Mouse (Mus musculus) activated CD4-positive, CD25-positive, alpha-beta regulatory T cell, adult 4 months (primary cell): ENCODE measurements around the gene Ms4a10. TPM values are rescaled to one million over a fixed set of nuclear protein-coding genes. Genes with fewer than 3 reads are reported as not detected.

Experiments
- ATAC-seq: one replicate; pipeline ENCODE4 v1.8.0; 2017
- polyA plus RNA-seq, 2 experiments: library from polyadenylated mRNA; unstranded; fragments of 100-300 nt; shearing (Covaris generic); gene quantifications; one replicate each; pipeline ENCODE4 v1.2.1; 2017

Ms4a10 gene
- polyA plus RNA-seq, 2 experiments from 2014 or later: not detected

DNA sequence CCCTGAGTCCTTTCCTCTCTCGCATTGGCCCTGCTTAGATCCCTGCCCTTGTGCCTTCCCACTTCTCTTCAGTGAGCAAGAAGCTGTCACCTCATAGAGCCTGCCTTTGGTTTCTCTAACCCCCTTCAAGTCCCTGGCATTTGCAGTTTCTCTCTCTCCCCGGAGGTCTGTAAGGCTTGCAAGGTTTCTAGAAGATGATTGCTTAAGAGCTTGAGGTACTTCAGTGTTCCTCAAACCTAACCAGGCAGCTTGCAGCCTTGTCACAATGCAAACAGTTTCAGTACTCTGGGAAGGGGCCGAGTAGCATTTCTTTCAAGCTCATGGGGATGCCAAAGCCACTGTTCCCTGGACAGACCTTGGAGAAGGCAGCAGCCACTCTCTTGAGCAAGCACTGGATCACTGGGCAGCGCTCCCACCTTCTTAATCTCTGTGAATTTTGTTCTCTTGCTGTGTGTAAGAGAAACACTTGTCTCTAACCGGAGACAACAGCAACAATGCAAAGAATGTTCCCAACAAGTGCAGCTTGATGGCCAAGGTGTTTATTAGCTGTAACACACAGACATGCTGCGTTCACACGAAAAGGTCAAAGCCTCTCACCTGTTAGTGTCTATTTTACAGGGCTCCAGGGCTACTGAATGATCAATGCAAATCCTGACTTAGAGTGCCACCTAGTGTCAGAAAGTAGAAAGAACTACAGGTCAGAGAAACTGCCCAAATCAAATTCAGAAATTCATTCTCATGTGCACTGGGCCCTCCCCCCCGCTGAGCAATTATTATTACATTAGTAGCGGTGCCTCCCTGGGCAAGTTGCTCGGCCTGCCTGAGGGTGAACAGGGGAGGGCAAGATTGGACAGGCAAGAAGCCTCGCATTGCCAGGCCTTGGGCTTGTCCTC is 15.1 kb downstream of the Ms4a10 start:
- ATAC-seq: peak; percentile 59

DNA sequence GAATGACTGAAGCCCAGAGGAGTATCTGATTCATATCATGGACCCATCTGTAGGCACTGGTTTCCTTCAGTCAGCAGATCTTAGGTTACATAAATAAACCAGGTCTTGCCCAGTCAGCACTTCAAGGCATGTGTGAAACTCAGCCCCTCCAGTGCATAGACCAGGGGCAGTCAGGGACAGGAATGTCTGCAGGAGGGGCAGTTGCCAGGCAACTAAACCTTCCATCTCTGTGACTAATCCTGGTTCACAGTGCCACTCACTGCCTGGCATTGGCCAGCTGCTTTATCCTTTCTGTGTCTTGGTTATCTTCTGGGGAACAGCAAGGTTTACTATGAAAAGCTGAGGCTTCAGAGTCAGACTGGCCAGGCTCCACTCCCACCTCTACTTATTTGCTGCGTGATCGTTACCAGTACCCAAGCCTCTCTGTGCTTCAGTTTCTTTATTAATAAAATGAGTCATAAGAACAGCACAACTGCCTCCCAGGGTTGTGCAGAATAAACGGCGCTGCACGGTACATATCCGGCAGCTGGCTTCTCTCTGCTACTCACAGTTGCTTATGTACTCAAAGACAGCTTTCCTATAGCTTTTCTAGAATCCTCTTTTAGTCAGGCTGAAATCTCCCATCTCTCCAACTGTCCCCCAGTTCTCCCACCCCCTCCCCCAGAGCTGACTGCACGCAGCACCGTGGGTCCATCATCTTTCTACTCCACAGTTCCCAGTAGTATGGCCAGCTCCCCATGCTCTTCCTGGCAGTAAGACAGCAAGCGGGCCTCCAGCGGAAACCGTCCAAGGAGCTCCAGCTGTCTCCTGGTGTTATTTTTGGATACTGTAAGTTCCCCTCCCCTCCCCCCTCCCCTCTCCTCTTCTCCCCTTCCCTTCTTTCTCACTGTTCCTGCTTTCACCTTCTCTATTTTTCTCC is 22.2 kb downstream of the Ms4a10 start:
- ATAC-seq: no peak

DNA sequence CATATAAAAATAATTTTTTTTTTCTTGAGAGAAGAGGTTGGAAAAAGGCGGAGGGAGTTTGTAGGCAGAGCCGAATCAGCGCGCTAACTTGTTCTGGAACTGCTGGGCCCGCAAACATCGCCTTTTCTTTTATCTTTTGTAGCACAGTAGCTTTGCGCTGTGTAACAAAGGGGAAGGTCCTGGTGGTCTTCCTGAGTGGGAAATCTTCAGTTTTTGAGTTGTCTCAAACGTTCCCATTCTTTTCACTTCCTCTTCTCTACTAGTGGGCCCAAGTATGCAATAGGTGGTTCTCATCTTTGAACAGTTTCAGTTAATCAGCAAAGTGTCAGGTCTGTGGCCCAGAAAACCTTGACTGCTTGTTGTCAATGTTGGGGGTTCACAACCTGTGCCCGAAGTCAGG is 24.9 kb downstream of the Ms4a10 start:
- ATAC-seq: no peak

DNA sequence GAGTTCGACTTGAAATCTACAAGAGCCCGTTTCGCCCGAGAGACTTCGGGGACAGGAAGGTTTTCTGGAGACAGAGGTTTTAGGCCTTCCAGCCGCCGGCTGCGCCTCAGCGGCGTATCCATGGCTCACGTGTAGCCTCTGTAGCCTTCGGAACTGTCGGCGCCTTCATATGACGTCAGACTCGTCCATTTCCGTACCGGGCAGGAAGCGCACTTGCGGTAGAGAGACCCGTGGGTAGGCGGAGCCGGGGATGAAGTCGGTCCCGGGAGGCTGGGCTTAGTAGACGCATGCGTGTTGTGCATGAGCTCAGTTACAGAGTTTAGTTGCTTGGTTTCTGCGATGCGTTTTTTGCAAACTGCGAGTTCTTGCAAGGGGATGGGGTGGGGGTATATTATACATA is 25.4 kb downstream of the Ms4a10 start, which contains the start of gene Ccdc86:
TSS of gene Ccdc86 (minus strand) at position 155 of the 400 bp plus-strand sequence.
- peak; percentile 96 for ATAC-seq

DNA sequence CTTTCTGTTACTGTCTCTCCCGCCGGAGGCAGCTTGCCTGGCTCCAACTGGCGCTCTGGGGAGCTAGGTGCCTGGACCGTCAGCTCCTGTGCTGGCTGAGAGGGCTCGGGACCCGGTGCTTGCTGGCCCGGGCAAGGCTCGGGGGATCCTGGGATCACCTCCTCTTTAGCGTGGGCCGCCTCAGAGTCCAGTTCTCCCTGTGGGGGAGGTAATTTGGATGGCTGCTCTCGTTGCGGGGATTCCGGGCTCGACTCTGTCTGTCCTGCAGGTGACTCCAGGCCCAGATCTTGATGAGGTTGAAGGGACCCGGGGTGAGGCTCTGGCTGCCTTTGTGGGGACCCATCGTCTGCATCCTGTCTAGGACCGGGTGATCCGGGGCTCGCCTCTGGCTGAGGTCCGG is 26.1 kb downstream of the Ms4a10 start:
- peak; percentile 25 for ATAC-seq

DNA sequence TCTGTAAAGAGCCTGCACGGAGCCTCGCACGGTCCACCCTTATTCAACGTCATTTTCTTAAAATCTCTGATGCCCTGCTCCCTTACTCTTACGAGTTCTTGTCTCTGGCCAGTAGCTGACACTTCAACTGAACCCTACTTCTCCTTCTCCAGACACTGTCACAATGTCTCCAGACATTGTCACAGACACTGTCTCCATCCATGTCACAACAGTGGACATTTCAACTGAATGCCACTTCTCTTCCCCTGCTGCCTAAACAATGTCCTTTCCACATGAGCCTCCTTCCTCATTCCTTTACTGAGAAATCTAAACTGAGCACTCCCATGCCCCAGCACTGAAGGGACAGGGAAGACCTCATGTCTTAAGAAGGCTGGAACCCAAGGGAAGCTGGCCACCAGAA is 27.3 kb downstream of the Ms4a10 start:
- no peak for ATAC-seq

DNA sequence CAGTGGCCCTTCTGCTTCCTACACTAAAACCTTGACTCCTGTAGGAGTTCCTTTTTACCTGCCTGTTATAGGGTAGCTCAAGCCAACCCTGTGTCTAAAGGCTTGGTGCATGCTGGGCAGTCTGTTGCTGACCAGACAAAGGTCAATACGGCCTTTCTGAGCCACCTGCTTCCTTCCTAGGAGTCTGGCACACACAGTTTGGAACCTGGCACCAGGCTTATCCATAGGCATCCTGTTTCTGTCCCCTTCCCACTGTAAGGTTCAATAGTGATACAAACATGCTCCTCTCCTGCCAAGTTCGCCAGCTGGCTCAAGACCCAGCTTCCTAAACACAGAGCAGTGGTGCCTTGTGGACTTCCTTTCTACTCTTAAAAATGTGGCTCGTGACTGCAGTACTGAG is 28.0 kb downstream of the Ms4a10 start:
- no peak for ATAC-seq

DNA sequence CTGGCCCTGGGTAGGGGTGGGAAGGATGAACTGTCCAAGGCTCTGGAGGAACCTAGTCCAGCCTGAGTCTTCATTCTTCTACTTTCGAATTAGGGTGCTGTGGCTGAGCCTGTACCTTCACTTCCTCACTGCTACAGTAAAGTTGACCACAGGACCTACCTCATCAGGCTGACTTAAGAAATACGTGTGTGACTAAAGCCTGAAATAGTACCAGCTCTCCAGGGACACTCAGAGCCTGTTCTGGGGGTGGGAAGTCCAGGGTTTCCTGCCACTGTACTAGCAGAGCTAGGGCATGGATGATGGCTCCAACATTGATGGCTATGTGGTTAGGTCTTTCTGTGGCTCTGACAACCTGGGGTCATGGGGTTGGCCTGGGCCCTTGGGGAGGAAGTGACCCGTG is 30.5 kb downstream of the Ms4a10 start:
- ATAC-seq: no peak

DNA sequence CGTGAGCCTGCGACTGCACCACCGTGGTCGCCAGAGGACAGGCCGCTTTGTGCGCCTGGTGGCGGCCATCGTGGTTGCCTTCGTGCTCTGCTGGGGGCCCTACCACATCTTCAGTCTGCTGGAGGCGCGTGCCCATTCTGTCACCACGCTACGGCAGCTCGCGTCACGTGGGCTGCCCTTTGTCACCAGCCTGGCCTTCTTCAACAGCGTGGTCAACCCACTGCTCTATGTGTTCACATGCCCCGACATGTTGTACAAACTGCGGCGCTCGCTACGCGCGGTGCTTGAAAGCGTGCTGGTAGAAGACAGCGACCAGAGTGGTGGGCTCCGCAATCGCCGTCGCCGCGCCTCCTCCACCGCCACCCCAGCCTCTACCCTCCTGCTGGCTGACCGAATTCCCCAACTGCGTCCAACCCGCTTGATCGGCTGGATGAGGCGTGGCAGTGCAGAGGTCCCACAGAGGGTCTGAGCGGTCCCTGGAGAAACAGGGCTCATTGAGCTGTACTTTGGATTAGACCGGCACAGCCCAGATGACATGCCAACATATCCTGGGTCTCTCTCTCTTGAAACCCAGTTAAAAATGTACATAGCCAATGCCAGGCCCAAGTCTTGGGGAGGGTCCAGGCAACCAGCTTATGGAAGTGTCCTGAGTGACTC is 33.5 kb downstream of the Ms4a10 start:
- ATAC-seq: no peak

DNA sequence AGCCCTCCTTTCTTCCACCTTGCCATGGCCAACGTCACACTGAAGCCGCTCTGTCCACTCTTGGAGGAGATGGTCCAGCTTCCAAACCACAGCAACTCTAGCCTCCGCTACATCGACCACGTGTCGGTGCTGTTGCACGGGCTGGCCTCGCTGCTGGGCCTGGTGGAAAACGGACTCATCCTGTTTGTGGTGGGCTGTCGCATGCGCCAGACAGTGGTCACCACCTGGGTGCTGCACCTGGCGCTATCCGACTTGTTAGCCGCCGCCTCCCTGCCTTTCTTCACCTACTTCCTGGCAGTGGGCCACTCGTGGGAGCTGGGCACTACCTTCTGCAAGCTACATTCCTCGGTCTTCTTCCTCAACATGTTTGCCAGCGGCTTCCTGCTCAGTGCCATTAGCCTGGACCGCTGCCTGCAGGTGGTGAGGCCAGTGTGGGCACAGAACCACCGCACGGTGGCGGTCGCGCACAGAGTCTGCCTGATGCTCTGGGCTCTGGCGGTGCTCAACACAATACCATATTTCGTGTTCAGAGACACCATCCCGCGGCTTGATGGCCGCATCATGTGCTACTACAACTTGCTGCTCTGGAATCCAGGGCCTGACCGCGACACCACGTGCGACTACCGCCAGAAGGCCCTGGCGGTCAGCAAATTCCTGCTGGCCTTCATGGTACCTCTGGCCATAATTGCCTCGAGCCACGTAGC is 34.2 kb downstream of the Ms4a10 start:
- peak; percentile 63 for ATAC-seq

DNA sequence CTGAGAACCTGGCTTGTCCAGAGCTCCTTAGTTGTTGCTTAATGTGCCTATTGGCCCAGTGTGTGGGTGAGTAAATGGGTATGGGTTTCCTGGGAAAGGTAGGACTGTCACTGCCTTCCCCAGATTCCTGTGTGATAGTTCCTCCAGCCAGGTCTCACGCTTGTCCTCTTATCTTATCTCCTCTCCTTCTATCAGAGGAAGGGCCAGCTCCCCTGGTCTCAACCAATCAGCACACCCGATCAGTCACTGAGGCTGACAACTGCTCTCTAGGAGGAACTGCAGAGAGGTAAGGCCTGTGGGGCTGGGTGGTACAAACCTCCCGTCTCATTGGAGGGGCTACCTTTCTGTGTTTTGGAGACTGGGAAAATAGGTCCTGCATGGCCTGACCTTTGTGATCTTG is 35.7 kb downstream of the Ms4a10 start:
- no peak for ATAC-seq

DNA sequence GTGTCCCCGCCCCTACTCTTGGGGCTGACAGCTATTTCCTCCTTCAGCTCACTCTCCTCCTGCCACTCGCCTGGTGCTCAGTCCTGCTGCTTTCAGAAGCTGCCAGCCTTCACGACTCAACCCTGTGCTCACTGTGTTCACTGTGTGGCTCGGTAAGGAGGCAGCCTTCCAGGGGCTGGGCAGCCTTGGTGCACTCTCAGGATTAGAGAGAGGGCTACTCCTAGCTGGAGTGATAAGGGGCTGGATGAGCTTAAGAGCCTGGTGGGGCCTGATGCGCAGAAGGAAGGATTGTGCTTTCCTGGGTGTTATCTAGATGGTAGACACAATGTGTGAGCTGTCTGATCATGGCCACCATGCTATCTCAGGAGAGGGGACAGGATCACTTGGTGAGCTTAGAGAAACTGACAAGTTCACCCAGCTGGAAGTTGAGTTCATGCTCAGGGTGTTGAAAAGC is 37.3 kb downstream of the Ms4a10 start, which contains the start of gene Ptgdr2:
TSS of gene Ptgdr2 (plus strand) at position 51 of the 454 bp plus-strand sequence.
- no peak for ATAC-seq

DNA sequence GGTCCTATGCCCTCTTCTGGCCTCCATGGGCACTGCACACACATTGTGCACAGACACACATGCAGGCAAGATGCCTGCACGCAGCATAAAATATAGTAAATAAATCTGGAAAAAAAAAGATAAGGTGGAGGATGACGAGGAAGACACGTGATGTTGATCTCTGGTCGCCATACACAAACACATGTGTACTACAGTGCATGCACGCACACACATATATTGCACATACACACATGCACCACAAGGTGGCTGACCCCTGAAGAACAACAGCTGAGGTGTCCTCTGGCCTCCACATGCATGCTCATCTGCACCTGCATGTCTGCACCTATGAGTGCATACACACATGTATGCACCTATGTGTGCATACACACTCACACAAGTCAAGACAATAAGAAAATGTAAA is 38.4 kb downstream of the Ms4a10 start:
- ATAC-seq: no peak

DNA sequence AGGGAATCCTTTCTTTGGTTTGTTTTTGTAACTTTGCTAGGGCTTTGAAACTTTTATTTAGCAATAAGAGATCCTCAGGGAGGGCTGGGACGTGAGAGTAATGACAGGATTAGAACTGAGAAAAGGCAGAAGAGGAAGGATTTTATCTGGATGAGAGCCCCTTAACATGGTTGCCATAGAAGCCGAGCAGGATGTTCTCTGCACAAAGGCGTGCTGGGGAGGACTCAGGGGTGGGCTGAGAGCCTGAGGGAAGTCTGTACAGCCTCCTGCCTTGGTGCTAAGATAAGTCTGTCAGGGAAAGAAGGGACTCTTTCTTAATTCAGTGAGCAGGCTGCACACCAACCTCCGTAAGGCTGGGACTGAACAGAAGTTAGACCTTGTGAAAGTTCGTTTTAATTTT is 39.4 kb downstream of the Ms4a10 start:
- no peak for ATAC-seq

DNA sequence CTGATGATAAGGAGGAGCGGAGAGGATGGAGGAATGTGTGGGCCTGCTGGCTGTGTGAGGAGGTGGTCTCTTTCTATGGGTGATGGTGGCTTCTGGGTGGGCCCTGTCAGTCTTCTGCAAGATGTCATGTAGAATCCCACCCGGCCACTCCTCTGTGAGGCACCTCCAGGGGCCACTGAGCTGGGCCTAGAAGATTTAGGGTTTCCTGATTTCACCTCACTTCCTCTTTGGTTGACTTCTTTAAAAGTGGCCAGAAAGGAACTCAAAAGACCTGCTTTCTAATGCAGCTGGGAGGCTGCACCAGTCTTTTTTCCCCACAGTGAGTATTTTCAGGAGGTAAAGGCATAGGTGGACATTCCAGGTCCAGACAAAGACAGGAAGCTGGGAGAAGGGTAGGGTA is 43.8 kb downstream of the Ms4a10 start:
- no peak for ATAC-seq

DNA sequence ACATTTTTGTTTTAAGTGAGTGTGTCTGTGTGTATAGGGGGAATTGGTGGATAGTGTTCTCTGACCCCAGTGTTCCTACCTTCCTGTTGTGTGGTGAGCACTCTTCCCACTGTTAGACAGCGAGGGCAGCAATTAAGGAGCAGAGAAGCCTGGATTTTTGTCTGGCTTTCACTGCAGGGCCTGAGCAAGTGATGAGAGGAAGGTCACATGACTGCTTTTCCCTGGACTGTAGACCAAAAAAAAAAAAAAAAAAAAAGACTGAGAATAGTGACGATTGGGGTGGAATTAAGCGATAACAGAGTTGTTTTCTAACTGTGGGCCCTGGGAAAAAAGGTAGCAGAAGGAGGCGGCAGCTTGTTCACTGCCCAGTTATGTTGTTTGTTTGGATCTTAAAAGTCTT is 47.8 kb downstream of the Ms4a10 start:
- ATAC-seq: no peak

DNA sequence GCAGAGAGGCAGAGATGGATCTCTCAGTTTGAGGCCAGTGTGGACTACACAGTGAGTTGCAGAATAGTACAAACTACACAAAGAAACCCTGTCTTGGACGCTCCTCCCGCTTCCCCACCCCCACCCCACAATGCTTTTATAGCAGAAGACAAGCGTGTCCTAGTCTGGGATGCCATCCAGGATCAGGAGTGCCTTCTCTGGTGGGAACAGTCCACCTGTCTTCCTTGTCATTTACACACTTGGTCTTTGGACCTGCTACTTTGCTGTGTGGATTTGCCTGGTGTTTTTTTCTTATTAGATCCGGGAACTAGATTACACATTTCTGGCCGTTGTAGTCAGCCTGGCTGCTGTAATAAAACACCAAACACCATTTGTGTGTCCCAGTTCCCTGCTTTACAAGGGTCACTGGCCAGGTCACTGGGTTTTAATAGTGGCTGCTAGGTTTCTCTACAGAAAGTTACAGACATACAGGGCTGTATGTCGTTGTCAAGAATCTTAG is 48.3 kb downstream of the Ms4a10 start:
- no peak for ATAC-seq

DNA sequence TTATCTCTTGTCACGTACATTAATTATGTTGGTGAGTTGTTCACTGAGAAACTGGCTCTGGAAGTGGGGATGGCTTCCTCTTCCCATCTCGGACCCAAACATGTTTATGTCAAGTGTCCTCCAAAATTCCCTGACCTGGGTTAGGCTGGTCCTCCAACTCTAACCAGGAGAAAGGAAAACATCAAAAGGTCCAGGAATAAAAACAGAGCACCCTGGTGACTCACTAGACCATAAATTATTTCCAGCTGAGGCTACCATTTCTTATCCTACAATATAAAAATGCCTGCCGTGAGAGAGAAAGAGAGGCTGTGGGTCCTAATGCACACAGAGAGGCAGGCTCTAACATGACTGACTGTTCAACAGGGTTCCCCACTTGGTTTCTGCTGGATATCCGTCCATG is 50.2 kb downstream of the Ms4a10 start:
- no peak for ATAC-seq

DNA sequence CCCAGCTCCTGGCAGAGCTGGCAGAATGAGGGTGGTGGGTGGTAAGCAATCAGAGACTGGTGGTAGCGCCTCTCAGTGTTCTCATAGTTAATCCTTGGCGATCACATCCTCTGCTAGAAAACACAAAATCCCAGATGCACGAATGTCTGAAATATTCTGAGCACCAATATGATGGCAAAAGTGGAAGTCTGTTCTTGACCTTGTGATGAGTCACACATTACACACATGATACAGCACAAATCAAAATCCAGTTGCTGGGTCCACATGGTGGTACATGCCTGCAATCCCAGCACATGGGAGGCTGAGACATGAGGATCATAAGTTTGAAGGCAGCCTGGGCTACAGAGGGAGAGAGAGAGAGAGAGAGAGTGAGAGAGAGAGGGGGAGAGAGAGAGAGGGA is 53.4 kb downstream of the Ms4a10 start:
- ATAC-seq: no peak

DNA sequence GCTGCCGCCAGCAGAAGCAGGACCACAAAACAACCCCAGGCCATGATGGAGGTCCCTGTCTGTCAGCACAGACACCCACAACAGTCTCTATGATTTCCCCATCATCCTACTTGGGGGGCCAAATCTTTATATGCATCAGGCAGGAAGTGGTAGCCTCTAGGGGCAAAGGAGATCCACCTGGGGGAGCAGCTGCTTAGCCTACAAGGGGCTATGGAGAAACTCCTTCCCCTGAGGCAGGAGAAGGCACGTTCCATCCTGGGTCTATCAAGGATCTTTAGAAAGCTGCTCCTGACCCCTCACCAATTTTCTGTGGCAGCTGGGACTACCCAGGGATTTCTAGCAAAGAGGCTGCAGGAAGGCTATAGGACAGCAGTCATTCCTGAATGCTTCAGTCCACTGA is 53.9 kb downstream of the Ms4a10 start, which contains the start of gene Zp1:
TSS of gene Zp1 (minus strand) at position 101 of the 400 bp plus-strand sequence.
- ATAC-seq: no peak

DNA sequence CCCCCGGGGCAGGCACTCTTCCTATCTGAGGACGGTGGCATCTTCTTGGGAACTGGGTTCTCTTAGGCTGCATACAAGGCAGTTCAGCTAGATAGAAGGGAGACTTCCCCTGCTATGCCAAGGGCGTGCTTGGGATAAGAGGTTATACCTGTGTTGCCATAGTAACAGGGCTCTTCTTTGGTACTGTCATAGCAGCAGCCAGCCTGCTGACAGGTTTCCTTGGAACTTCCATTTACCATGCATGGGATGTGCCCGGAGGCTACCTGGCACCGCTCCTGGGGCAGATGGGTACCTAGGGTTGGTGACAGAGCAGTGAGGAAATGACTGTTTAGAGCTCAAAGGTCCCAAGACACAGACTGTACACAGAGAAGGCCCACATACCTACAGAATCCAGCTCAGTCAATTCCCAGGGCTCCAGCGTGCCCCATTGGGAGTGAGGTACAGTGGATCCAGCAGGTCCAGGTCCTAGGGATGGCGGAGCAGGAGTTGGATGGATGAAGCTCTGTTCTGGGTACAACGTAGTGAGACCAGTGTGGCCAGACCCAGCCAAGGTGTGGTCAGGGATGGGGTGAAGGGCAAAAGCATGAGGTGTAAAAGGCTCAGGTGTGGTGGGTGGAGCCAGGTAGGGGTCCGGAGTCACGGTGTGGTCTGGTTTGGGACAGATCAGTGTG is 56.0 kb downstream of the Ms4a10 start:
- no peak for ATAC-seq
